Mouse (Mus musculus) CD4-positive helper T cell, adult 2 months (primary cell): ENCODE data around the gene Wnk1.
A peak's percentile ranks its signal among the peaks of the same experiment; 100 is the strongest.

Experiments used
- DNase-seq: peaks from one replicate; pipeline ENCODE4 v3.0.0-alpha.2; 2012; ENCODE audit warnings: low read depth, missing footprints, low spot score

The Wnk1 gene

DNA sequence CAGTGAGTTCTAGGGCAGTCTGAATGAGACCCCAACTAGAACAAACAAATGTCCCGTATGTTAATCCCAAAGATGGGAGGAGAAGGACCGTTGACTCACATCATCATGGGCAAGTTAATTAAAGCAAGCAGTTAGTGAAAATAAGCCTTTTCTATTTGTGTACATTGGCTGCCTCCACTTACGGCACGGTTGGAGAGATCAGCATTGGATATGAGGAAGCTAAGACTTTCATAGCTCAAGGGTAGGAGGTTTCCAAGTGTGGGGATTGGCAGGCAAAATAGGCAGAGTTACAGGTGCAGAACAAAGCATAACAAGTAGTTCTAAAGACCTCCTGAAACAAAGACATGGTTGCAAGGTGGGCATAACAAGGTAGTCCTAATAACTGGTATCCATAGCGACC is 133.0 kb downstream of the Wnk1 start:
- DNase-seq = no peak

DNA sequence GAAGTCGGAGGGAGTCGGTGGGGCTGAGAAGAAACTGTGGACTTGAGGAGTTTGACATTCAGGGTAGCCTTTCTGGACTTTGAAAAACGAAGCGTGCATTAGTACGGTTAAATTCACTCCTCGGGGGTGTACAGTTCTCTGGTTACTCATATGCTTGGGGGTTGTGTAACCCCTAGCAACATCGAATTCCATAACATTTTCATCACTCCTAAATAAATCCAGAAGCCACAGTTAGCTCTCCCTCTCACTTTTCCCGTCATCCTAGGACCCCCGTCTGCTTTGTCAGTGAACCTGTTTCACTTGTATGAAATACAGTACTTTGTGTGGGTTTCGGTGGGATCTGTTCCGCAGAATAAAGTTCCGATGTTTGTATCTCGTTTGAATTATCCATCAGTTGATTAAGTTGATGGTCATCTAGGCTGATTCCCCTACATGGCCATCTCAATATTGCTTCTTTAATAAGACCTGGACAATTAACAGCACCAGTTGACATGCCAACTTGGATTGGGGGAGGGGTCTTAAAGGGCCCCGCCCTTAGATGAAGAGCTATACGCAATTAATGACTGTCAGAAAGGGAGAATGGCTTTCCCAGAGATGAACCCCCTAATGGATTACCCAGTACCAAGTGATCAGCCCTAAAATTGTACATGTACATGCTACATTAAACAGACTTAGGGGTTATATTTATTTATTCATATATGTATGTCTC is 135.2 kb downstream of the Wnk1 start:
- DNase-seq = no peak

DNA sequence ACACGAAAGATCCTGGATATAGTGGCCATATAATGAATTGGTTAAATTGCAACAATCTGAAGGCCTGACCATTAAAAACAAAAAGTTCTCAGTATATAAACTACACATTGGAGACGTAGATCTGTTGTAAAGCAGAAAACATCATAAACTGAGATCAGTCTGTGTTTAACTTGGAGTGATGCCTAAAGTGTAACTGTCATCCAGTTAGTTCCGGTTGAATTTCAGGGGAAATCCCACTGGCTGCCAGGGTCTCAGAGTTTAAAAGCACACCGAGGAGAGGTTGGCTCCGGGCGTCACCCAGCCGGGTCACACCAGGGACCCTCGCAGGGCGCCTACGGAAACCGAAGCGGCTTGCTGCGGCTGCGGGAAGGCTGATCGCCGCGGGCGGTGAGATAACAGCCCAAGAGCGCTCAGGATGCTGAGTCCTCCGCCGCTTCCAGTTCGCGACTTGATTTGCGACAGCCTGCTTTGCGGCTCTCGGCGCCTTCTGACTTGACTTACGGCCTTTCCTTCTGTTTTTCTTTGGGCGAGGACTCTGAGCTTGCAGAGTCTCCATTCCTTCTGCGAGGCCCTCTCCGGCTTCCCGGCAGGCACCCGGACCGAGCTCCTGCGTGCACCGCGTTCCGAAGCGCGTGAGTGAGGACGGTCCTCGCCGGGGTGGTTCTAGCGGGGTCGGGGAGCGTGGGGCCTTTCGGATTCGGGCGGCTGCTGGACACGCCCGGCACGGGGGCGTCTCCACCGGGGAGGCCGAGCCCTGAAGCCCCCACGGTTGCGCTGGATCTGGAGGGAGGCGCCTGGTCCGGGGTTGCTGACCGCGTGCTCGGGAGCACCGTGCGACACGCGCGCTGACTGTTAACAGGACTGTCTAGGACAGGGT is 136.0 kb downstream of the Wnk1 start, which contains the start of gene Rad52:
Rad52 (plus strand) TSS at position 495 of the 877 bp plus-strand sequence.
- peak; percentile 91 for DNase-seq

DNA sequence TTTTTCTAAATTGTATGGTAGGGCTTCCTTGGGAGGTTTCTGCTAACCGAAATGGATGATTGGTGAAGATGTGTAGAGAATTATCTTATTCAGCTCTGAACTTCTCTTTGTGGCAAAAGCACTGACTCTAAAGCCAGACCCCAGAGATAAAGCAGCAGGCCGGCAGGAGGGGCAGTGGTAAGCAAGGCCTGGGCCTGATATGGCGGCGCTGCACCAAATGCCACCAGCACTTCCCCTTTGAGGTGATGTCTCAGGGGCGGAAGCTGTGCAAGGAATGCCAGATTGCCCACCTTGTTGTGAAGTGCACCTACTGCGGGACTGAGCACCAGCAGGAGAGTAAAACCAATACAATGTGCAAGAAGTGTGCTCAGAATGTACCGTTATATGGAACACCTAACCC is 145.8 kb downstream of the Wnk1 start:
- DNase-seq = no peak

DNA sequence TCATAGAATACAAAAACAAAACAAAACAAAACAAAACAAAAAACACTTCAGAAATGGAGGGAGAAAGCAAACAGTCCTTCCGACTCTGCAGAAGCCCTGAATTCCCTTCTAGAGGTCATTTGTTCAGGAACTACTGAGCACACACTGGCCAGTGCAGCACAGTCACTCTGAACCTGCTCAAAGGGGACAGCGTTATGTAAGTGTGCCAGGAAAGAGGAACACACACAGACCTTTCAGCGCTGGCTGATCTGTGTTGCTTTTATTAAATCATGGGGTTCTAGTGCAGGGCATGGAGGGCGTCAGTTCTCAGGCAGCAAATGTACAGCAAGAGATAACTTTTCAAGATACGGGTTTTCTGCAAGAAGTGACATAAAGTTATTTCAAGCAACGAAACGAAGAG is 155.3 kb downstream of the Wnk1 start:
- DNase-seq = no peak
